Mouse (Mus musculus): ENCODE results near the gene Cbx8.

Cbx8 gene

DNA sequence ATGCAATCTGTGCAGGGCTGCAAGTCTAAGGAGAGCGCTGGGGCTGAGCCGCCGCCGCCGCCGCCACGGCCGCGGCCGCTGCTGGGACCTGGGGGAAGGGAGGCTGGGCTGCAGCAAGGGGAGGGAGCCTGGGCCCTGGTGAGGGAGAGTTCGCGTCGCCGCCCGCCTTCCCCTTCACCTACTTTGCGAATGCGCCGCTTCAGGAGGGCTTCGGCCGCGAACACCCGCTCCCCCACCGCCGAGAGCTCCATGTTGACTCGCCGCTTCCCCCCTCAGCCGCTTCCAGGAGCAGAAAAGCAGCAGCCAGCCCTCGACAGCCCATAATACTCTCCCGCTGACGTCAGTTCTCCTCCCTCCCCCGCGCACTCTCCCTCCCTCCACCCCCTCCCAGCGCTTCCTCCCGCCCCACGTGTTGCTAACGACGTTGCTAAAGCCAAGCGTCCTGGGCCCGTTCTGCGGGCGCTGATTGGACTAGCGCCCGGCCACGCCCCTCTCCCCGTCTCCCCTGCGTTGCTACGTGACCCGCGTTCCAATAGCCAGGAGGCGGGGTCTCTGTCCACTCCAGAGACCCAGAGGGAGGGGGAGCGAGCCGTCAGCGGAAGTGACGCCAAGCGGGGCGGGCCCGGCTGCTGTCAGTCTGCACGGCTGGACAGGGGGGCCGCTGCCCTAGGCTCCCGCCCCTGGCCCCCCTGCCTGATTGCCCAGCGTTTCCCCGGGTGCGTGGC is at the start of gene Cbx8:
Cbx8 (minus strand) TSS at position 370 of the 725 bp plus-strand sequence.
- DNase-seq = peak; percentile 99

DNA sequence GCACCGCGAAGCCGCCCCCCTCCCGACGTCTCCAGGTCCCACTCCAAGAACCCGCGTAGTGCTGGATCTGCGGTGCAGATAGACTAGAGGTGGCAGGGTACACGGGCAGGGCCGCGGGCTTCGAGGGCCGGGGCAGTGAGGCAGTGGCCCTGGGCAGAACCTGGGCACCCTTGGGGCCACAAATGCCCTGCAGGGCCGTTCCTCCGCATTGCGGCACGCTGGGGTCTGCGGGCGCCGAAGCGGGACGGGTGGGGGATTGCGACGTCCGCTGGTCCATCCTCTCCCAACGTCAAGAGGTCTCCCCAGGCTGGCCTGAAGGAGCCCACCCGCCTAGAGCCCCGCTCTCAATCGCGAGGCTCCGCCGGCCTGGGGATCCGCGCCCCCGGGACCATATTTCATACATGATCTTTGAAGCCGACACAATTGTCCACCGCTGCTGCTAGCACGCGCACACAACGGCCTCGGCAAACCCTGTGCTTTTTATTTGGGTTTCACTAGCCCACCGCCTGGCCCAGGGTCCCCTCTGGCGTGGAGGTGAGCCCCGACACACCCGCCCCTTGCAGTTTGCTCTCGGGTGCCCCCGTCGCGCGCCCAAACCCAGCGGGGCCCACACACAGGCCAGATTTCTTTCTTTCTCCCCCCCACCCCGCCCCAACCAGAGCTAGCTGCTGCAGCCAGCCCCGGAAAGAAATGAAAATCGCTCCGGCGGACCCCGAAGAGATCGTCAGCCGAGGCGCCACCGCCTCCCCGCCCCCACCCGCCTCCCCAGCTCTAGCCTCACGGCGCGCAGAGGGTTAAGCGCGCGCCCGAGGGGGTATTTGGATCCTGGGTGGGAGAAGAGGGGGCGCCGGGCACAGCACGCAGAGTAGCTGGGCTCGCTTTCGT is 49.5 kb upstream of the Cbx8 start:
- DNase-seq = no peak

DNA sequence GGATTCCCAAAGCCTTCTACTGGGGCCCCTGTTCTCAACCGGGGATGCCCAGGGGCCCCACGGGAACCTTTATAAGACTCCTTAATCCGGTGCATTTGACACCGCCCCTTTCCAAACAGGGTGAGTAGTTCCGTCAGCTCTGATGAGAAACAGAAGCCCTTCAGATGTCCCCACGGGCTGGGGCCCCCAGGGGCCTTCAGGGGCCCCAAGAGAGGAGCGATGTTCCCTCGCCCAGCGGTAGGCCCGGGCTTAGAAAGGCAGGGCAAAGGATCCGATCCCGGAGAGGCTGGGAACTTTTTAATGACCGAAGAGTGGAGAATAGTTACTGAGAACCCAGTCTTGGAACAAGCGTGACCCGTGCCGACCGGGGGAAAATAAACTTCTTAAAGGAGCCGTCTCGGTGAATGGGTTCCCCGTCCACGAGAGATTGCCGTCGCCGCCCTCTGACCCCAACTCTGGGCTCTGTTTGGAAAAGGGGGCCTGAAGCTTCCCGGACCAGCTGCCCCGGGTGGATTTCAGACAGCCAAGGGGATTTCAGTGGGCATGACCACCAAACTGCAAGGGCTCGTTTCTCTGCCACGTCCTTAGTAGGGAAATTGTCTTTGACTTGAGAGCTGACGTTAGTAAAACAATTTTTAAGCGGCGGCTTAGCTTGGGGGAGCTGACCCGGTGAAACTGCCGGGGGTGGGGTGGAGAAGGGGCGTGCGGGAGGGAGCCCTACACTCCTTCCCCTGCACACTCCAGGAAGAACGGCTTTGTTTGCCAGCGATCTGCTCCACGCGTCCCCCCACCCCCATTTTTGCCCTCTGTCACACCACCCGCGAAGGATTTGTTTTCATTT is 48.7 kb upstream of the Cbx8 start:
- peak; percentile 27 for DNase-seq

DNA sequence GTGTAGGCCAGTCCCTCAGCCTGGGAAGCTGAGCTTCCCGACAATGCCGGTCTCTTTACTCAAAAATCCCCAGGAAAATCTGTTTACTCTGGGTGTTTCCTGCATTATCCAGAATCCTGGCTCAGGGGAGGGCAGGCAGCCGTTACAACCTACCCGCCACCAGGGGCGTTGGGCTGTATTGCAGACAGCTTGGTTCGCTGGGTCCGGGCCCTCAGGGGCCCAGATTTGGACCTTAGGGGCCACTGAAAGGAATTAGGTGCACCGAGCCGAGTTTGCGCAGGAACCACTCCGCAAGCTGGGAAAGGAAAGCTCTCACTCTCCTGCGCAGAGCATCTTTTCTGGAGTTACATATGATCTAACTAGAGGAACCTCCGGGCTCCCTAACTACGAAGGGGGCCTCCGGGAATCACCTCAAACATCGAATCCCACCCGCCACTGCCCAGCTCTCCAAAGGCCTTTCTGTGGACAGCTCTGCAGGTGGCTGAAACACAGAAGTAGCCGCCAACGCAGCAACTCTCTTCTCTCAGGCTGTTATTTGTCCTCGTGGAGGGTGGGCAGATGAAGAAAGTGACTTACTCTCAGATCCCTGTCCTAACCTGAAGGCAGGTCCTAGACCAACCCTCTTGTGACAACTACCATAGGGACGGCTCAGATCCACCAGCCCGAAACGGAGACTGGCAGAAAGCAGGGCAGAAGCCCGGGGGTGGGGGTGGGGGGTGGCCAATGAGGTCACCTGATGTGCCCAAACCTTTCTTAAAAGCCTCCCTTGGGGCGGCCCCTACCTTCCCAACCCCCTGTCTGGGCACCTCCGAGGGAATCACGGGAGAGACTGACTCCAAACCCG is 47.8 kb upstream of the Cbx8 start:
- DNase-seq = peak; percentile 39

DNA sequence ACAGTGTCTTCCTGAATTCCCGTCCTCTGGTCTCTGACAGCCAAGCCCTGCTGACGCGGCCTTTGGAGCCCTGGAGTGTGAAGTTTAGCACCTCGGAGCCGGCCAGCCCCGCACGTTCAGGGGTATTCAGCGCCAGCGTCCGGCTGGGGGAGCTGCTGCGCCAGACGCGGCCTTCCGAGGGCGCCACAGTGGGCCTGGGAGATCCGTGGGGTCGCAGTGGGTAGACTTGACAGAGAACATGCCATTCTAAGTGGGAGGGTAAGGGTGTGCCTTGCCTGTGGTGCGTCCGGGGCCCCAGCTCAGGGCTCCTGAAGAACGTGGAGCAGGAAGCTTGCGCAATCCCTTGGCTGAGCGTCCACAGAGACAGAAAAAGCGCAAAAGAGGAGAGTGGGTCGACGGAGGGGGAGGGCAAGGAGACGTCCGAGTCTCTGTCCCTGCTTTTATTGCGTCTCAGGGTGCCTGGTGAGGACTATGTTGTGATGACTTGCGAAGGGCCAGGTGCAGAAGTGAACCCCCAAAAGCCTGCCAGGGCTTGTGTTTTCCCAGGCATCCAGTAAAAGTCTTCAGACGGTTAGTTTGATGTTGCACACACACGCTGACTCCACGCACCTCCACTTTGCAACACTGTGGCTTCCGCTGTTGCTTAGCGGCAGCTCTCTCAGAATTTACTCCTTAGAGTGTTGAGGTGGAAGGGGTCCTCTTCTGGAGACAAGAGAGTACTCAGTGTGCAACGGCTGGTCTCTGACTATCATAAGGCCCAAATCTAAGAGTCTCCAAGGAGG is 46.7 kb upstream of the Cbx8 start:
- peak; percentile 50 for DNase-seq

DNA sequence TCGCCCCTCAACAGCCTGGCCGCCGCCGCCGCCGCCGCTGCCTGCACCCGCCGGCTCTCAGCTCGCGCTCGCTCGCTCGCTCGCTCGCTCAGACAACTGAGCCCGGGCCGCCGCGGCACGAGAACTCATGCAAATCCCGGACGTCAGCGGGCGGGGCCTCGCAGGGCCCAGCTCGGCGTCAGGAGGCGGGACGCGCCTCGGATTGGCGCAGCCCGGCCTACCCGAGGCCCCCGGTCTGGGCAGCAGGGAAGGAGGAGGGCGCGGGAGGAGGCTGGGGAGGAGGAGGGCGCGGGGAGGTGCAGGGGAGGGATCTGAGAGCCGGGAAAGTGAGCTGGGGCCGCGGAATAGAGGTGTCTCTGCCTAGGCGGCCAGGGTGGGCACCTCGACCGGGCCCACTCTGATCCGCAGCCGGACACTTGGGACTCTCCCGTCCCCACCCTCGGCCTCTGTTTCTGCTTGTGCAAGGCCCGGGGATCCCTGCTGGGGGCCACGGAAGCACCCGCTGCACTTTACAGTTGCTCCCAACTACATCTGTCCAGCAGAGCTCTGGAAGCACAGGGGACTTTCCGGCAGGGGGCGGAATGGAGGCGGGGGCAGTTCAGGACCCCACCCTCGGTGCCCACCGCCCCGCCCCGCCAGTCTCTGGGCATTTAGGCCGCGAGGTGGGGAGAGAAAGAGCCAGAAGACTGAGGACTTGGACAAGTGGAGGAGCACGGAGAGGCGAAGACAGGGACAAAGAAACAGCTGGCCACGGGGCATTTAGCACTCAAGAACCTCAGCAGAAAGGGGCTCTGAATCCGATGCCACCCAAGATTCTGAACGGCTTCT is 45.6 kb upstream of the Cbx8 start, which contains the start of gene Cbx4:
Cbx4 (minus strand) TSS at position 78 of the 828 bp plus-strand sequence.
- DNase-seq = peak; percentile 92

DNA sequence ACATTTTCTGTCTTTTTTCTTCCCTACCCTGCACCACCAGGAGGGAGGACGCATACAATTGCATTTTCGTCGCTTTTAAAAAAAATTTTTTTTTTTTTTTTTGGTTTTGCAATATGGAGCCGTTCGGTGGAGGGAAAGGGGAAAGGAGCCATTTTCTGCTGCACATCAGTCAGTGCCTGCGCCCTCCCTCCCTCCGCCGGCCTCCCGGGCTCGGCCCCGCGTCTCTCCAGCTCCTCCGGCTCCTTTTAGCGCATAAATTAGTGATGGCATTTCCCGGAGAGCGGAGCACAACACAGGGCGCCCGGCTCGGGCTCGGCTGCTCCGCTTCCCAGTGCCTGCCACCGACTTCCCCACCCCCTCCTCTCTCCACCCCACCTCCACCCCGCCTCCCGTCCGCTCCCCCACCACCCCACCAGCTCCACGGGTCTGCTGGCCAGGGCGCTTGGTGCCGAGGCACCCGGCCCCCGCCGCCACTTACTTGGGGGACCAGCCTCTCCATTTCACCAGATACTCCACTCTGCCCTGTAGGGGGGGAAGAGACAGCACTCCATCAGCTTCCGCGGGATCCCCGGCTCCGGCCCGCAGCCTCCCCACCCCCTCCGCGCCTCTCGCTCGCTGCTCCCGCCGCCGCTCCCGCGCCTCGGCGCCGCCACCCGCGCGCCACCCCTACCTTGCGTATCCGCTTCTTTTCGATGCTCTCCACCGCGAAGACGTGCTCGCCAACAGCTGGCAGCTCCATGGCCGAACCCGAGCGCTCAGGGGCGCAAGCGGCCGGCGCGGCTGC is 44.7 kb upstream of the Cbx8 start:
- DNase-seq = peak; percentile 80

DNA sequence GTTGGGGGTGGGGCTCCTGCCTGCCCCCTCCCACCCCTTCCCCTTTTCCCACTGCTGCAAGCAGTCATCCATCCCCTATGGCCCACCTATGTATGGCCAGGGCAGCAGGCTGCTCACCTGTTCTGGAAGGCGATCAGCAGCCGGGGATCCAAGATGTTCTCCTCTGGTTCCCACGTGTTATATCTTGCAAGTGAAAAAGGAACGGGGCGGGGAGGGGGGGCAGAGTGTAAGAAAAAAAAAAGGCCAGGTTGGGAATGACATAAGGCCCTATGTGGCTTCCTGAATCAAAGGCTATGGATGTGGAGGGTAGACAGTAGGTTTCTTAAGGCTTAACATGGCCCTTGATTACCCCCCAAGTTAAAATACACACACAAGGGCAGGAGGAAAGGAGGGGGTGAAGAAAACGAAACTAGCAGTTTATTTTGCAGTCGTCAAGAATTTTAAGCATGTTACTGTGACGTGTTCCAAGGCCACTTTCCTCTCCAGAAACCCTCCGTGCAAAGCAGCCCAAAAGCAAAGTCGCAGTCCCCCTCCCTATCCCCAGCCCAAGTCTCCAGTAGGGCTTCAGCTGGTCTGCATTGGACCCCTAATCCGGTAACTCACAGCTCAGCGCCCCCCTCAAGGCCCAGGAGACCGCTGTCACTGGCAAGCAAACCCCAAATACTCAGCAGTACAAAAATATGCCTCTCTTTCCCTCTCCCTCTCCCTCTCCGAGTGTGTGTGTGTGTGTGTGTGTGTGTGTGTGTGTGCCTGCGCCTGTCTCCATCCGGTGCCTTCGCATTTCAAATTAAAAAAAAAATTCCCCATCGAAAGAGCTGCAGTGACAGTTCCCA is 43.9 kb upstream of the Cbx8 start:
- peak; percentile 69 for DNase-seq

DNA sequence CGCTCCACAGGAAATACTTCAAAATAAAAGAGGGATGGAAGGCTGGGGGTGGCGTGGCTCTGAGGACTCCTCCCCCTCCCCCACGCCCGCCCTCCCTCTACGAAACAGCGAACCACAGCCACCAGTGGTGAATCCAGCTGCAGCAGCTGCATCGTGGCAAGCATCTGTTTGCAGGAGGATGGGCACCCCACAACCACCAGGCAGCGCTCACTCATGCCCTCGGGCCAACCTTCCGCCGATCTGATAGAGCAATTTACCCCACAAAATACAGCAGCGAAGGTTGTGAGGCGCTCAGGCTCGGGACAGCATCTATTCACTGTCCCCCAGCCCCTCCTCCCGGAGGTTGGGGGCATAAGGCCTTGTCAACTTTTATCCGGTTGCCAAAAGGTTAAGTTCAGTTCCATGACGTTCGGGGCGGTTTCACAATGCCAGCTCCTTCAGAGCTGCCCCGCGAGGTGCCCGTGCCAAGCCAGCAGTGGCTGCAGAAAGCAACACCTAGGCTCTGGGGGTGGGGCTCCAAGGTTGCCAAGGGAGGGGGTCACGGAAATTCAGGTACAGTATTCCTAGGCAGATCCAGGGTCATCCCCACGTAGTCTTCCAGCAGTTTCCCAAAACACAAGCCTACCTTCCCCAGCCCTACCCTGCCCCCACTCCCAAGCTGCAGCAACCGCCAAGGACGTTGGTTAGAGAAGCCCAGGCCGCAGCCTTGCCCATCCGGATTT is 43.1 kb upstream of the Cbx8 start:
- peak; percentile 84 for DNase-seq

DNA sequence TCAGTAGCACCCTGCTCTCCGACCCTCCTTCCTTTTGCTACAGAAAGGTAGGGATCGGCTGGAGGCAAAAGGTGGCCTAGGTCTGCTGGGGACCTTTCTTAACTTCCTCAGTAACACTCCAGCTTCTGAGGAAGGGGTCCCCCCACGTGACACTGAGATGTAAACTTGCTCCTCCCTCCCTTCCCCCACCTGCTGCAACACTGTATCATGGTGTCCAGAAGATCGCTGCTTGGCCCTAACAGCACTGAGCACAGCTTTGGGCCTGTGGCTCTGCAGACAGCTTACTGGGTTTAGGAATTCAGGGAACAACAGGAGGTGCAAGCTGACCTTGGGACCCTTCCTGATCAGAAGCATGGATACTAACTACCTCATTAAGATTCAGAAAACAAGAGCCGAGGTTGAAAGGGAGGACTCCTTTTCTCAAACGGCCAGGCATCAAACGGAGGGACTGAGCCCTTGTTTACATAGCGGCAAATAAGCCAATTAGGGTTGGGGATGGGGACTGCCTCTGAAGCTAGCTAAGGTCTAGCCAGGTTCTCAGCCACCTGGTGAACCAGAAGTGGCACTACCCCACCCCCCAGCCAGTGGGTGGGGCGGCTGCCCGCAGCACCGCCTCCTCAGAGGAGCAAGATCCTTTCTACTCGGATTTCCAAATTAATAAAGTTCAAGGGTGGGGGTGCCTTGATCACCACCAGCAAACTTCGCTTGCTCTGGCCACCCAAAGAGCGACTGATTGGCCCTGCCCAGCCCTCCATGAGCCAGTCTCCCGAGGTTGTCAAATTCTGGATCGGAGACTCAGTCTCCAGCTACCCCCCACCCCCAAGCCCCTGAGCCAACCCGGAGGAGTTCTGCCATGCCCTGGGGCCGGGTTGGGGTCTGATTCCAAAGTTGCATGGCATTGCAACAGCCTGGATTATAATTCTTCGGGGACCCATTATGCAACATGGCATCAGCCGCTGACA is 42.1 kb upstream of the Cbx8 start:
- DNase-seq = peak; percentile 75

DNA sequence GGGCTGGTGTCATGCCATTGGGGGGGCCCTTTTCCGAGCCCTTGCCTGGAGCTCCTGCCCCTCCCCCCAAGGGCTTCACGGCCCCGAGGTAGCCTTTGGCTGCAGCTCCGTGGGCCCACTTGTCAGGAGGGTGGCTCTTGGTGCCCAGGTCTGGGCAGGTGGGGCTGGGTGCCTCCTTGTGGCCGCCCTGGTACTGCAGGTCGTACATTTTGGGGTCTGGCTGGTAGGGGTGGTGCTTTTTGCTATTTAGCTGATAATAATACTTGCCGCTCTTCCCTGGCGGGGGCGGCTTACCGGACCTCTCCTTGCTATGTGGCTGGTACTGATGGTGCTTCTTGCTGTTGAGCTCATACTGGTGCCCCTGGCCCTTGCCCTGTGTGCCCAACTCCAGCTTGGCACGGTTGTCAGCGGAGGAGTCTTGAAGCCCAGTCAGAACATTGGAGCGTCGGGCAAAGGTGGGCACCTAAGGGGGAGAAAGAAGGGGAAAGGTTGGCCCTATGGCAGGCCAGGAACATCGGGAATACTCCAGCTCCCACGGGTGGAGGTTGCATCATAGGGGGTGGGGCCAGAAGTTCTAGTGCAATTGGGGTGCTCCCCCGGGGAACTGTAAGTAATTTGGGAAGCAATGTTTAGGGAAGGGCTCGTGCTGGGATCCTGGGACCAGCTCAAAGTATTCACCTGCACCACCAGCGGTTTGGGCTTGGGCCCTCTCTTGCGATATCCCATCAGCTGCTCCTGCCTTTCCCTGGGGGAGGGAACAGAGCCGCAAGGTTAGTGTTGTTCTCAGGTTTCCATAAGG is 41.3 kb upstream of the Cbx8 start:
- DNase-seq = peak; percentile 74

DNA sequence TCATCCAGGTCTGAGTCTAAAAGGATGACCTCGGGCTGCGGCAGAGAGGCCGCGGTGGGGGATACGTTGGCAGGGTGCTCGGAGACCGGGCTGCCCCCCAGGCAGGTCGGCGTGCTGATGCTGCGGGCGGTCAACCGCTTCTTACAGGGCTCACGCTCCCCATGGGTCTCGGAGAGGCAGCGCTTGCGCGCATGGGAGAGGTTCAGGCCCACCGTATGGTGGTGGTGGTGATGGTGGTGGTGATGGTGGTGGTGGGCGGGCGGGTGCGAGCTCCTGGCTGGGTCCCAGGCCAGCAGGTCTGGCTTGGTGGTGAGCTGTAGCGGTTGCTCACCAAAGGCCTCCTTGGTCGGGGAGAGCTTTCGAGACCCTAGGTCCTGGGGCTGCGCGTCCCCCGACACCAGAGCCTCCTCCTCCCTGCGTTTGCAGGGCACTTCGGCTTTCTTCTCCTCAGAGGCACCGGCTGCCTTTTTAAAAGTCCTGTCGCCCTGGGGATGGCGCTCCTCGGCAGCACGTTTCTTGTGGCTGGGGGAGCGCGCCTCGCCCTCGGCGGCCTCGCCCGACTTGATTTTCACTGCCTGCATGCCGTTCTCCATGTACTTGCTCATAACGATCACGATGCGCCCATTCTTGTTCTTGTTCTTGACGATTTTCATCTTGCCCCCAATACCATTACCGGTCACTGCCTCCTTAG is 40.5 kb upstream of the Cbx8 start:
- no peak for DNase-seq

DNA sequence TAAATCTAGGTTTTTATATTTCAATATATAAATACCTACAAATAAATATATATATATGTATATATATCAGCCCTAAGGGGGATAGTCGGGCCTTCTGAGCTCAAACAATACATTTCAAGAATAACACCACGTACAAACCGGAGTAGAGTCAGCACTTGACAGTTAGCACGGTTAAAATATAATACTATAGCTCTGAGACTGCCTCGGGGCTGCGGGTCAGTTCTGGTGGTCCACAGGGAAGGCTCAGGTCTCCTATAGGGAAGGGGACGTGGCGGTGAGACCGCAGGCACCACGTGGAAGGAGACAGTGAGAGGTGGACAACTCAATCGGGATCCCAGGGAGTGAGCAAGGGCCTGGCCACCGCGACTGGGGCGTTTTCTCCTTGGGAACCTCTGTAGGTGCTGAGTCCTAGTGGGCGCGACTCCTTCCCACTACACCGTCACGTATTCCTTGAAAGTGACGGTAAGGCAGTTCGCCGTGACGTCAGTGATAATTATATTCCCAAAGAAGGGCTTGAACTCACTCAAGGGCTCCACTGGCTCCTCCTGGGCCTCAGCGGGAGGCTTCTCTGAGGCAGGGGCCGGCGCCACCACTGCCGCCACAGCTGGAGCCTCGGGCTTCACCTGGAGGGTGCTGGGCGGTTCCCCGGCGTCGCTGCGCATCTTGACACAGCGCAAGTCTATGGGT is 39.8 kb upstream of the Cbx8 start:
- no peak for DNase-seq

DNA sequence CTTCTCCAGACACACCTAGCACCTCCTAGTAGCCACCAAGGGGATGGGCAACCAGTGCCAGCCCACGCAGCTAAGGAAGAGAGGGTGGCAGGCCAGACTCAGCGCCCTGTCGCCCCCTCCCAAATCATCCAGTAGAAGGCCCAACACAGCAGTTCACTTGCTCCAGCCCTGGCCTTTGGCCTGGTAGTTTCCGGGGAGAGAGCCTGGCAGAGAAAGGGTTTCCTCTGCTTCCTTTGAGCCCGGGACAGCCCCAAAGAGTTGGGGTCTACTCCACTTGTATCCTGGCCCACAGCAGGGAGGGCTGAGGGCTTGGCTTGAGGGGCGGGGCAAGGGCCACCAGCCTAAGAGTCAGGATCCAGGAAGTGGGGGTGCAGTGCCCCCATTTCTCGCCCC is 38.7 kb upstream of the Cbx8 start:
- DNase-seq = no peak

All from thymus, postnatal 25 days (tissue).